Mouse (Mus musculus) 416B (cell line): Measurements from ENCODE around the gene Pik3r1.
A peak's percentile ranks its signal among the peaks of the same experiment; 100 is the strongest.

Source experiments
- DNase-seq: peaks from one replicate; pipeline ENCODE4 v3.0.0; 2011; ENCODE audit warnings: low read depth

The Pik3r1 gene

DNA sequence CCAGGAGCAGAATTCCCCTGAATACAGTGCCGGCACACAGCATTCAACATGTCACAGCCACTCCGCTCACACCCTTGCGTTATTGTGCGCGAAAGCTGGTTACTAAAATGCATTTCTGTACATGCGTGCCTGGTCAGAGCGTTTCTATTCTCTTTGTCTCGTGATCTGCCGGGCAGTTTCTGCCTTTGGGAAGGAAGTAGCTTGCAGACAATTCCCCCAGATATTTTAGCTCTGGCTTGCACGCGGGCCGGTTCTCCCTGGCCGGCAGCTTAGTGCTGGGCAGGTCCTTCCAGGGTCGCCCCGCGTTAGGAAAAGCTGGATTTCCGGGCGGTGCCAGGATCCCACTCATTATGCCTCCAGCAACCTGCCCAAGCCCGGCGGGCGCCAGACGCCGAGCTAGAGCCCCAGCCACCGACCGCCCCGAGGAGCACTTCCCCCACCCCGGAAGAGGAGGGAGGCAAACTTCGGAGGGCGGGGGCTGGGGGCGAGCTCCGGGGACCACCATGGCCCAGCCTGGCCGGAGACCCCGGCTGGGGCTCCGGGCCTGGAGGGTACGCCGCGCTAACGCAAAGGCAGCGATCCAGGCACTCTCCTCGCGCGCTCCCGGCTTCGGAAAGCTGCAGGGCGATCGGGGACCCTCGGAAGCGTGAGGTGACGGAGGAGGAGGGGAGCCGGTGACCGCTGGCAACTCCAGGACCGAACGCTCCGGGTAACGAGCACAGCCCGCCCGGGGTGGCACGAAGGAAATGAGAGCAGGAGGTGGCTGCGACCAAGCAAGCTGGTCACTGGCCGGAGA, 806 bp downstream of the Pik3r1 start:
- DNase-seq = peak; percentile 60

- peak; percentile 71 for DNase-seq
These were observed 1.4 kb downstream of the Pik3r1 start for GRCm38 (mm10) chr13:101766605-101767012.

DNA sequence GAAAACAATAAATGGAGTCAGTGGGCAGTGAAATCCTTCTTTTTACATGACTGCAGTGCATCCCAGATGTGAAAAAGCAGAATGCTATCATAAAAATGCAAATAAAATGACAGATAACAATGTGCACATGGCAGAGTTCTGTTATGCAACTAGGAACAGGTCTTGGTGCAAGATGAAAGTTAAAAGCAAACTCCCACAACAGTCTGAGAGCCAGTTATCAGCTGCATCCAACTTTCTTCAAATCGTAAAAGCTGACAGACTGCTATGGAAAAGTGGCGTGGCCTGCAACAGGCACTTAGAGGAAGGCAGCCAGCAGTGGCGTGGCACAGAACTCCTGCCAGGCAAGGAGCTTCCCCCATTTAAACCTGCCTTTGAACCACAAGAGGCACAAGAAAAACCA, 2.0 kb downstream of the Pik3r1 start:
- peak; percentile 38 for DNase-seq

DNA sequence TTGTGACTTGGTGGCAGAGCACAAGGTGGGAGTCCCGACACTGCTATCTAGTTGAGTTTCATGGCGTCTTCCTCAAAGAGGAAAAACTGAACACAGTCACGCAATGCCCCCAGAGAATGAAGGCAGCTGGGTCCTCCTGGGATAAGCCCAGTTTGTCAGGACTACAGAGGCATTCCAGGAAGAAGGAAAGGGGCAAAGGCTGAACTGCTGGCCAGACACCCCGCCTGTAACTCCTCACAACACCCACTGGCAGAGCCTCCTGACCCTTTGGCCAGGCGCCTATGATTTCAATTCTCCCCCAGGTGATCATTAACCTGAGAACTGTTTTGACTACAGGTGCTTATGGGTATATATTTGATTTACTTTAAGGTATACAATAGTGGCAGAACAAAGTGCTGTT, 3.9 kb downstream of the Pik3r1 start:
- DNase-seq = no peak

- DNase-seq = no peak
These were observed 4.3 kb downstream of the Pik3r1 start for GRCm38 (mm10) chr13:101763676-101764075.

DNA sequence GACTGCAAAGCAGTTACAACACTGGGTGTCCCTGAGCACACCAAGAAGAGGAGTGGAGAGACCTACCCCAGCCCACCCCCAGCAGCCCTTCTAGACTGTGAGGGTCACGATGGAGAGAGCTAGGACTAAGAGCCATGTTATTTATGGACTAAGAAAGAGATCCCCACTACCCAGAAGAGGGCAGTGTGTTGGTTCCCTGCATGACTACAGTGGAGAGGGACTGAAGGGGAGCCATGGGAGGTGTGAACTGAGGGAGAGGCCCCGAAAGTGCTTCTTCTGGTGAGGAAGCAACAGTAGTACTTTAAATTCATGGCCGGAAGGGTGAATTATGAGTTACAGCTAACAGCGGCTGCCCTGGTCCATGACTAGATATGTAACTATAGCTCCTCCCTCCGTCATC, 4.9 kb downstream of the Pik3r1 start:
- peak; percentile 42 for DNase-seq

DNA sequence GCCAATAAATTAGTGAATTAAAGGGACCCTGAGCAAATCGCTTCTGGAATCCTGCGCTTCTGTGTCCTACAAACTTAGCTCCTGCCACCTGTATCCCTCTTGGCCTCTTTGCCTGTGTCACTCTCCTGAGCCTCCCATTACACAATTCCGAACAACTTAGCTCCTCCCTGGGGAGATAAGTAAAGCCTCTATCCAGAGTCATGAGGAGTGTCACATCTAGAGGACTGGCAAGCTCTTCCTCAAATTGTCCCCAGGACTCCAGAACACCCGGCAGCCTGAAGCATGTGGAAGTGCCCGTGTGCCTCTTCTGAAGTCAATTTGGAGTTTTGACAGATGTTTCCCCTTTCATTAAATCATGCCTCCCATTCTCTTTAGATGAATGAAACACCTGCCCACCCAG, 6.4 kb downstream of the Pik3r1 start:
- no peak for DNase-seq

DNA sequence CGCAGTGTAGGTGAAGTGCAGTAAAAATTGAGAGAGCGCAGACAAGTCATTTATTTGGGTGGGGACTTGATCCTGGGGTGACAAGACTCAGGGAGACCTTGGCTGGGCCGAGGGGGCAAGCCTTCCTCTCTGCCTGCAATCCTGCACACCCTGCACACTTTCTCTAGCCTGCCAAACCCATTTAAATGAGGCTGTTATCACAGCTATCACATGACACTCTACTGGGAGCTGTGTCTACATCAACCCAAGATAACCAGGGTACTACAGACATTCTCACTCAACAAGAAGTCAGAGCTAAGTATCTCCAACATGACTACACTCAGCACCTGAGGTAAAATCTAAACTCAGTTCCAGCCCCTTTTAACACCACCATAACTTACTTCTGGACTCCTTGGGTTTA, 7.1 kb downstream of the Pik3r1 start:
- DNase-seq = peak; percentile 37

DNA sequence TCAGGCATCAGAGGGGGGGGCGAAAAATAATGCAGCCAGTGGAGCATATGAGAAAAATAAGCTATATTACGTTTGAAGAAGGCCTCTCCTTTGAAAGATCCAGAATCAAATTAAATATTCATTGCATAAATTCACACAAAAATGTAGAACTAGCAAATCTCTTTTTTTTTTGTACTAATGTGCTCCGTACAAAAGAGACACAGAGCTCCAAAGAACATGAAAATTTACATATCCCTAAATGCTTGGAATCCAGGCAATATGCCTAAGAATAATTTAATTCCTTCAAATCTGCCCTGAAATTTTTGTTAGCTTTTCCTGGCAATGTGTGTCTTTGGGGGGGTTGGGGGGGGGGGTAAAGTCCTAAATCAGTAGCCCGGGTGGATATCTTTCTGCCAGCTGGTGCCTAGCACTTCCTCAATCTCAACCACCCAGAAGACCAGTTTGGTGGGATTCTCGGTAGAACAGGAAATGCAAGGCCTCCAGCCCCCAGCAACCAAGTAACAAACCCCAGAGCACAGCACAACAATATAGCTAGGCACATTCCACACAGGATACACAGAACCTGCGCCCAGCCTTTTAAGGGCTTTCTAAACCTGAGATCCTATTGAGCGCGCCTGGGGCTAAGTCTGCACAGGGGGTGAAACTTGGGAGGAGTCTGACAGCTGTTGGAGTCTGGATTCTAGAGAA, 7.9 kb downstream of the Pik3r1 start:
- peak; percentile 83 for DNase-seq

DNA sequence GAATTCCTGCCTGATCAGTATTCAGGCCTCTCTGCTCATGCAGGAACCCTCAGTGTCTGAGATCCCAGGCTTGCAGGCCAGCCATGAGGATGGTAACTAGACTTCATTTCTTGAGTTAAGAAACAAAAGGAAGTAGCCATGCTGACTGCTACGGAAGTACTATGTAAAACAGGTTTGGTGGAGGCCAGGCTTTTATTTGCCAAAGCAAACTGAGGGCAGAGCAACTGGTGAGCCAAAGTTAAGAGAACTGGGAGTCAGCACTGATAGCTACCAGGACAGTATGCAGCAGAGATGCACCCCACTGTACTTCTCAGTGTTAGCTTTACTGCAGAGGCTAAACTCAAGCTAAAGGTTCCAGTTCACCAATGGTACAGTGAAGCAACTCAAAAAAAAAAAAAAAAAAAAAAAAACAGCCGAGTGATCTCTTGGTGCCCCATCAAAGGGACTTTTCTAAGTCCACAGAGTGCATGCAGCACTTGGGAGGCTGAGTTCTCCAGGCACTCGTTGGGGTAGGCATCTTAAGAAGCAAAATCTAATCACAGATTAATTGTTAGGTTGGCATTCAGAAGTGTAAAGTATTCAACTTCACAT, 8.6 kb downstream of the Pik3r1 start:
- no peak for DNase-seq

DNA sequence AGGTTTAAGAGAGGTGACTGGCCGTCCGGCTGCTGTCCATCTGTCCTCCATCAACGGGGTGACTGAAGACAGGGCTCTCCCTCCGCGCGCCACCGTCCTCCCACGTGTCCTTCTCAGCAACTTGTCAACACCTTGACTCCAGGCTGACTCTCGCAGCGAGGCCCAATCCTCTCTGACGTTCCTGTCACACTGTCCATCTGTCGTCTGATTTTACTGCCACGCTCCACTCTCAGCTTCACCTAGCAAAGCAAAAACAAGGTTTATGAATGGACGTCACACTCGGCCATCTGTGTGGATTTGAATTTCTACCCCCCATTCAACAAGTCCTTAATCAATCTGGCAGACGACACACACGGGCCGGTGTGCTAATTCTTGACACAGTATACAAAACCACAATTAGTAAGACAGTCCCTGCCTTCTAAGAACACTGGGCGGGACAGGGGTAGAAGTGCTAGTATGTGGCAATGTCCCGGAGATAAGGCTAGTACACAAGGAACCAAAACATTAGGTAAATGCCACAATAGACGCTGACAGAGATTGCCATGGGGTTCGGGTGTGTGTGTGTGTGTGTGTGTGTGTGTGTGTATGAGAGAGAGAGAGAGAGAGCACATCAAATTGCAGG, 10.1 kb downstream of the Pik3r1 start:
- peak; percentile 57 for DNase-seq

DNA sequence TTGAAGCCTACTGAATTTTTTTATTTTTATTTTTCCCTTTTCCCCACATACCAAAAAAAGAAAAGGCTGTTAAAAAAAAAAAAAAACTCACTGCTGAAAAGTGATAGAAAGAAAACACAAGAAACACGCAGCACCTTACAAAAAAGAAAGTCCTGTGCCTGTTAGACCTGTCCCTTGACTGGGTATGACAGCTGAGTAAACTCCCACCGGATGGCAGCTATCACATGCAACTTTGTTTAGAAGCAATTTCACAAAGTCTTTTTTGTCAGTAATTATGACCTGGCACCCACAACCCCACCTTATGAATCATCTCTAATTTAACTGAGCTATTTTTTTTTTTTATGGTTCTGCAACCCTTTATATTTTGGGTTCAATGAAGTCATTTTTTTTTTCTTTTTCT, 12.8 kb downstream of the Pik3r1 start:
- DNase-seq = no peak

DNA sequence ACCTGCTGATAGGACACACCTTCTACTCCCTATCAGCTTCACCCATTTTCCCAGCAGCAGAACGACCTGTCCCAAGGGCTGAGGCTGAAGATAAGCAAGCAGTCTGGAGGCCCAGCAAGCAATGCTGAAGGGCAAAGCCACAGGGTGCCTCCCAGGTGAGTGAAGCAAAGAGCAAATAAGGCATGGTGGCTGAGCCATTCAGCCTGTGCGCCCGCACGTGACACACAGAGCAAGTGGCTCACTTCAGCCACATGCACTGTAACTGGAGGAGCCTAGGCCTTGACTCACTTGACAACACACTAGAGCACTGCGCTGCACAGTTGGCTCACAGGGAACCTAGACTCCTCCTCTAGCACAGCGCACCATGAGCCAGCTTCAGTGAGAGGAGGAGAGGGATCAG, 14.4 kb downstream of the Pik3r1 start:
- no peak for DNase-seq

DNA sequence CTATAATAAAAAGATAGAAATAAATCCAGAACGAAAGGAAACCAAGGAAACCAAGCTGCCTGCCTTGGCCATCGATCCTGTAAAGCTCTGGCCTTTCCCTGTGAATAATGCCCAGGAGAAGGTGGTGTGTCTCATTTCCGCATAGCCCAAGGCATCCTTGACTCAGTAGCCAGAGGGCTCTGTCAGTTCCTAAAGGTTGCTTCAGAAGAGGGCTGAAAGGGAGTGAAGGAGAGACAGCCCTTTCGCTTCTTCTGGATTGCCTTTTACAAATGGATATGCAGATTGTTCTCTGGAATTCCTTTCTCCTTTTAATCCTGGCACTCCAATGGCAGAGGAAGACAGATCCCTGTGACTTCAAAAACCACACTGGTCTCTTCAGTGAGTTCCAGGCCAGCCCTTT, 16.2 kb downstream of the Pik3r1 start:
- no peak for DNase-seq

- DNase-seq = no peak
These were observed 21.9 kb downstream of the Pik3r1 start for GRCm38 (mm10) chr13:101746012-101746595.

DNA sequence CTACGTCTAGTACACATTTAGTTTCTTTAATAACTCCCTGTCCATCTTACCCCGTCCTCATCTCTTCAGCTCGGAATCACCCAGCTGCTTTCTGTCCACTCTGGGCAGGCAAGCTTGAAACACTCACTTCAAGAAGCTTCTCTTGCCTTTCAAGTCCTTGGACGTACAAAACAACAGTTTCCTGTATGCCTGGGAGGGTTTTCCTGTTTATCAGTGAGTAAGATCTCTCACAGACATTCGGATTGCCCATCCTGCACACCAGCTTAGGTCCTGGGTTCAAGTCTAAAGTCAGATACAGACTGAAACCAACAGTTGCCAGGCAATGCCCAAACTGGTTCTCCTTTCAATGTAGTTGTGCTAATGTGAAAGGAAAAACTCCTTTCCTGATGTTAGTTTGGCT, 23.1 kb downstream of the Pik3r1 start:
- DNase-seq = peak; percentile 54

- no peak for DNase-seq
These were observed 24.0 kb downstream of the Pik3r1 start for GRCm38 (mm10) chr13:101744053-101744452.

DNA sequence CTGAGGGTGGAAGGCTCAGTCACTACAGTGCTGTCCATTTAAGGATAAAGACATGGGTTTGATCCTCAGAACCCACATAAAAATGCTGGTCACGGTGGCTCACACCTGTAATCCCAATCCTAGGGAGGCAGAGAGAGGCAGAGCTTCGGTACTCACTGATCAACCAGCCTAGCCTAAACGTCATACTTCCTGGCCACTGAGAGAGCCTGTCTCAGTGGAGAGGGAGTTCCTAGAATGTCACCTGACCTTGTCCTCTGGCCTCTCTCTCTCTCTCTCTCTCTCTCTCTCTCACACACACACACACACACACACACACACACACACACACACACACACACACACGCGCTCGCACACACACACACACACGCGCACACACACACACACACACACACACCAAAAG, 24.8 kb downstream of the Pik3r1 start:
- DNase-seq = peak; percentile 60

DNA sequence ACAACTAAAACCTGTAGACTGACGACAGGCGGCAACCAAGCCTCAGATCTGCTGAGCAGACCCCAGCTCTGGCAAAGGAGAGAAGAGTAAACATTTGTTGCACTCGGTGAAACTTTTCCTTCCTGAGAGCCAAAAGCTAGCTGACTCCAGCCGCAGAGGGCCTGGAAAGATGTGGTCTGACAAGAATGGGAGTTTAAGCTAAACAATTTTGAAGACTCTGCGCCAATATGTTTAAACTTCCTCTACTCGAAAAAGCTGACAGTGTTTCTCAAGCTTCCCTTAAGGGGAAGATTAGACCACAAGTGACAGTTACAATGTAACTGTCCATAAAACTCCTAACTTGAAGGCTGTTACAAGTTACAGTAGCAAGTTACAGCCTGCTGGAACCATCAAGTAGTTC, 25.4 kb downstream of the Pik3r1 start:
- DNase-seq = peak; percentile 82

DNA sequence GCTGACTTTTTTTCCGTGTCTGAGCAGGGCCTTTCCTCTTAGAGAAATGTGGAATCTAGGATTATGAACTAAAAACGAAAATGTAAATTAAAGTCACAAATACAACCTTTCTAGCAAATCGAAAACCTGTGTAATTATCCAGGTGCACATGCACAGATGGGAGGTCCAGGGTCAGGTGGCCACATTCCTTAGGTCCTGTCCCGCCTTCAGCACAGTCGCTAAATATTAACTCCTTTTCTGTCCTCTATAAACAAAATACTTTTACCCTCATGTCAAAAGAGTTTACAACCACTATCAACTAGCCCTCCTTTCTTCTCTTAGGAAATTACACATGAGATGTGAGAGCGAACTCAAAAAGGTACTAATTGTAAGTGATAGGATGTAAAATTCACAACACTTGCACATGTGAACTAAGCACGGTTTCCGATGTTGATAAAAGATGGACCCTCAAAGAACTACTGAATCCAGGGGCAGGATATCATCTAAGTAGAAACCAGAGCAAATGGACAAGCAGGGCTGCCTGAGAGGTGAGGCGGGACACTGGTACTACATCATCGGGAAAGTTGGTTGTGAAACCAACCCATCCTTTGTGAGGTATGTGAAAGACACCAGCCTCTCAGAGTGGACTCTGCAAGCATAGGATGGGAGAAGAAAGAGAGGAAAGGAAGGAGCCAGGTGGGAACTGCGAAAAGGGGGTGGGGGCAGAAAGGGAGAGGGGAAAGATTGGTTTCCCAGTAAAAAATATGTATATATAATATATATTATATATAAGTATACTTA, 26.3 kb downstream of the Pik3r1 start:
- no peak for DNase-seq

DNA sequence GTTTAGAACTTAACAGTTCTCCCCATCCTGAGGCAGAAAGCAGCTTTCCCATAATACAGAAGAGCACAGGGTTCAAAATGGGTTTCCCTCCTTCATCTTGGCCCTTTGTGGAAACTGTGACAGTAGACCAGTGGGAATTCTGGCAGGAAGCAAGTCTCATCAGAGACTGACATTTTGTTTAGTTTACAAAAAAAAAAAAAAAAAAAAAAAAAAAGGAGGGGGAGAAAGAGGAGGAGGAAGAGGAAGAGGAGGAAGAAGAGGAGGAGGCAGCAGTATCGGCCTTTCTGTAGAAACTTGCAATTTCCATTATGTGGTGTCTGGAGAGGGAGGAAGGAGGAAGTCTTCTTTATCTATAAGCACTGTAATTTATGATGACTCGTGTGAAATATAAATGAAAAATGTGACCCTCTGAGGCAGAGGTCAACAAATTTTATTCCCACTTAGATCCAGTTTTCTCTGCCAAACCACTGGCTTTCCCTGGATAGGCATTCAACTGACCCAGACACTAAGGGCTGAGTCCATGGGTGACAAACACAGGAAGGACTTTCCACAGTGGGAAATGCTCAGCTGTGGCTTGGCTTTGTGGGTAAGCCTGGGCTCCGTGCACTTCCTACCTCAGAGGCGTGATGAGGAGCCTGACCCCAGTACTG, 28.2 kb downstream of the Pik3r1 start:
- peak; percentile 67 for DNase-seq
